Mouse (Mus musculus) E14TG2a.4 (cell line): Measurements from ENCODE around the gene Rsc1a1.

Experiments used
- CTCF ChIP-seq: conservative IDR thresholded peaks from 2 replicates; pipeline ENCODE4 v1.5.1; 2014; ENCODE audit warnings: low read length
- NANOG ChIP-seq: IDR thresholded peaks from 2 replicates; pipeline ENCODE4 v1.6.1; 2014; ENCODE audit warnings: borderline replicate concordance, low read length, mixed read lengths
- POU5F1 ChIP-seq: IDR thresholded peaks from 2 replicates; pipeline ENCODE4 v1.6.1; 2014; ENCODE audit warnings: low read length, borderline replicate concordance

- TF ChIP-seq CTCF (no peak), POU5F1 (no peak), NANOG (no peak)
These were observed 35.5 kb upstream of the Rsc1a1 start for GRCm38 (mm10) chr4:141720761-141721523.
